Mouse (Mus musculus) limb, embryonic 14.5 days (tissue): Measurements from ENCODE around the gene Fam184a. TPM values are rescaled to one million over a fixed set of nuclear protein-coding genes. Genes with fewer than 3 reads are reported as not detected.

ENCODE experiments used
- ATAC-seq: fragments of 200-750 bp; cut with Nextera tagmentation; 2 replicates; pipeline ENCODE4 v1.8.0; 2017; ENCODE audit warnings: low read depth, moderate number of reproducible peaks, moderate TSS enrichment; ENCODE audit not compliant: low FRiP score
- DNase-seq: peaks from one replicate; pipeline ENCODE4 v3.0.0-alpha.2; 2015; ENCODE audit warnings: low spot score
- H3K27ac ChIP-seq: fragments of 300-500 bp; sonication (generic); replicated peaks from 2 replicates; pipeline ENCODE4 v1.5.1; 2014; ENCODE audit warnings: low read depth, mild to moderate bottlenecking, low read length, moderate library complexity, mixed read lengths
- H3K27me3 ChIP-seq: fragments of 300-500 bp; sonication (generic); 2 replicates; pipeline ENCODE4 v1.6.1; 2014; ENCODE audit warnings: low read length, mixed read lengths; ENCODE audit not compliant: control insufficient read depth, insufficient read depth
- H3K36me3 ChIP-seq: fragments of 300-500 bp; sonication (generic); 2 replicates; pipeline ENCODE4 v1.6.1; 2014; ENCODE audit warnings: mild to moderate bottlenecking, low read length, moderate library complexity, mixed read lengths; ENCODE audit not compliant: control insufficient read depth, insufficient read depth
- H3K4me1 ChIP-seq: fragments of 300-500 bp; sonication (generic); 2 replicates; pipeline ENCODE4 v1.6.1; 2014; ENCODE audit warnings: antibody characterized with exemption, low read length, mixed read lengths; ENCODE audit not compliant: control insufficient read depth, insufficient read depth
- H3K4me2 ChIP-seq: fragments of 300-500 bp; sonication (generic); replicated peaks from 2 replicates; pipeline ENCODE4 v1.6.1; 2014; ENCODE audit warnings: low read depth, mild to moderate bottlenecking, low read length, moderate library complexity; ENCODE audit not compliant: severe bottlenecking
- H3K4me3 ChIP-seq: fragments of 300-500 bp; sonication (generic); replicated peaks from 2 replicates; pipeline ENCODE4 v1.5.1; 2014; ENCODE audit warnings: low read length
- H3K9ac ChIP-seq: fragments of 300-500 bp; sonication (generic); 2 replicates; pipeline ENCODE4 v1.6.1; 2014; ENCODE audit warnings: mild to moderate bottlenecking, low read depth, low read length, moderate library complexity; ENCODE audit not compliant: severe bottlenecking
- H3K9me3 ChIP-seq: fragments of 300-500 bp; sonication (generic); 2 replicates; pipeline ENCODE4 v1.6.1; 2016; ENCODE audit warnings: low read length; ENCODE audit not compliant: control insufficient read depth
- POLR2A ChIP-seq: fragments of 200-500 bp; IDR thresholded peaks from 2 replicates; pipeline ENCODE4 v1.8.0; 2012; ENCODE audit warnings: inconsistent platforms, mild to moderate bottlenecking, moderate library complexity, borderline replicate concordance; ENCODE audit not compliant: insufficient read depth, insufficient read length; ENCODE audit errors: extremely low read depth
- WGBS: fragments of 180-500 bp; shearing (Covaris S2); extraction: QIAGEN DNeasy Blood & Tissue Kit; methylation state at CpG from one replicate; pipeline ENCODE4 v1.1.7; 2014; 5-methylcytosine and 5-hydroxymethylcytosine counted together
- polyA plus RNA-seq, 2 experiments: library from polyadenylated mRNA; depleted of rRNA in 1 of 2; stranded (reverse) in 1 of 2; unstranded in 1 of 2; fragments of >200 nt; fragmentation: Nextera tagmentation in 1 of 2; extraction: Ambion mirVana in 1 of 2; gene quantifications; 2 replicates each; pipeline versions ENCODE4 v1.2.1 to v1.2.3; 2012 to 2014

The Fam184a gene
- polyA plus RNA-seq, 2 experiments = 6.5 to 9.9 TPM

DNA sequence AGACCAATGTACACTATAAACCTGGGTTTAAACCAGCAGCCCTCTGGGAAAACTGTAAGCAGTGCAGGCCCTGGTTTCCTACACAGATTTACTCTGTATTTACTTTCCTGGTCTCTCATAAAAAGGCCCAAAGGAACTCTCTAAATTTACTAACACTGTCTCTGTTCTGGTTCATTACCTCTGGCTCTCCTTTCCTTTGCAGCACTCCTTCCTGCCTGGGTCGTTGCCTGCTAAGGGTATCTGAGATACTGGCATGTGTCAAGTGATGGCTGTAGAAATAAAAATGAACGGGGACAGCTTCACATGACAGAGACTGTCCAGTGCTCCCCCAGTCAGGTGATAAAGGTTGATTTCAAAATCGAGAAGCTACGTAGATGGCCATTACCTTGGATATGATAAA, 21.8 kb upstream of the Fam184a start:
- Histone ChIP-seq H3K4me1 (no peaks in the 10 kb centered on the region), H3K4me2 (no peak overlapping the region), H3K27ac (no peak overlapping the region), H3K27me3 (no peaks in the 10 kb centered on the region), H3K36me3 (no peaks in the 10 kb centered on the region), H3K9ac (no peak overlapping the region), H3K4me3 (no peak overlapping the region), H3K9me3 (no peaks in the 10 kb centered on the region)
- ATAC-seq (no peak), DNase-seq (no peak)
- 58% methylated on average over 4 of the region's 4 CpGs for WGBS
- TF ChIP-seq POLR2A = no peak

DNA sequence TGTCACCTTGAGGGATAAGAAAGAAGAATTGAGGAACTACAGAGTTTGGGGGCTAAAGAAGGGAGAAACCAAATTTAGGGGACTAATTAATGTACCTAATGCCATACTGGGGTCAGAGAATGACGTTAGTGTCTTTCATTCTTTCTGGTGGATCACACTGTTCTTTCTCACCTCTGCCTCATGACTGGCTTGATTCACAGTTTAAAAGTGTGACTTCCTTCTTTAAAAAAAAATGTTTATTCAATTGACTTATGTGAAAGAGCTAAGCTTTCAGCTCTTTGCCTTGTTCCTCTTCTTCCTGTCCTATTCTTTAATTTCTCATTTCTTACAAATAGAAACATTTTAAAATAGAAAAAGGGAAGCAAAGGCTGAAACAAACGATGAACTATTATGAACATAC, 20.6 kb upstream of the Fam184a start:
- H3K4me3 ChIP-seq = no peak overlapping the region
- ATAC-seq (no peak), DNase-seq (no peak)
- H3K9ac ChIP-seq = no peak overlapping the region
- H3K27ac ChIP-seq = no peak overlapping the region
- H3K4me1 ChIP-seq = no peaks in the 10 kb centered on the region
- no peak for TF ChIP-seq POLR2A
- H3K9me3 ChIP-seq = no peaks in the 10 kb centered on the region
- no peaks in the 10 kb centered on the region for H3K27me3 ChIP-seq
- H3K4me2 ChIP-seq = no peak overlapping the region
- H3K36me3 ChIP-seq = no peaks in the 10 kb centered on the region
- 67% methylated on average over 2 of the region's 2 CpGs for WGBS

DNA sequence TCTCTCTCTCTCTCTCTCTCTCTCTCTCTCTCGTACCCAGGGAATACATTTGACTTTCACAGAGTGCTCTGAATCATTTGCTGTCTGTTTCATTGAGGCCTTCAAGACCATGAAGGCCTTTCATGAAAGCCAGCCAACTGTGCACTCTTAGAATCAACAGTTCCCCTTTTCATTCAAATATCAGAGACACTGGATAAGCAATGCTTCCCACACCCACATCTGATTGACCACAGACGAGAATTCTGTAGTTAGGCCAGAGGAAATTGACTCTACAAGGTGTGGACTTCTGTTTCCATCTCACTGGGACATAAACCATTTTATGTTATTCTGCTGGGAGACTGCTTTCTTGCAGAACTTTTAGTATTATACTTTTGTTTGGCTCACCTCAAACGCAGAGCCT, 17.8 kb upstream of the Fam184a start:
- Histone ChIP-seq H3K4me2 (no peak overlapping the region), H3K27me3 (no peaks in the 10 kb centered on the region), H3K9me3 (no peaks in the 10 kb centered on the region), H3K9ac (no peak overlapping the region), H3K27ac (no peak overlapping the region), H3K4me1 (no peaks in the 10 kb centered on the region), H3K4me3 (no peak overlapping the region), H3K36me3 (no peaks in the 10 kb centered on the region)
- DNase-seq (no peak), ATAC-seq (no peak)
- 72% methylated on average over 3 of the region's 3 CpGs for WGBS
- TF ChIP-seq POLR2A = no peak

- Histone ChIP-seq H3K4me3 (no peak overlapping the region), H3K9ac (no peak overlapping the region), H3K4me2 (no peak overlapping the region), H3K9me3 (no peaks in the 10 kb centered on the region), H3K36me3 (no peaks in the 10 kb centered on the region), H3K27ac (no peak overlapping the region), H3K4me1 (no peaks in the 10 kb centered on the region), H3K27me3 (no peaks in the 10 kb centered on the region)
- 78% methylated on average over 4 of the region's 4 CpGs for WGBS
- no peak for ATAC-seq
- TF ChIP-seq POLR2A = no peak
- DNase-seq = no peak
Observed at GRCm38 (mm10) chr10:53765471-53765870, 14.5 kb upstream of the Fam184a start.

- H3K27ac ChIP-seq = no peak overlapping the region
- peaks cover 4% of the 10 kb centered on the region; the same call in 1 of the 2 replicates for H3K4me1 ChIP-seq
- H3K9ac ChIP-seq = no peak overlapping the region
- H3K4me3 ChIP-seq = no peak overlapping the region
- ATAC-seq (no peak), DNase-seq (no peak)
- no peaks in the 10 kb centered on the region for H3K36me3 ChIP-seq
- H3K4me2 ChIP-seq = no peak overlapping the region
- TF ChIP-seq POLR2A = no peak
- whole genome bisulfite sequencing = 75% methylated on average over 1 of the region's 1 CpGs
- no peaks in the 10 kb centered on the region for H3K9me3 ChIP-seq
- H3K27me3 ChIP-seq = no peaks in the 10 kb centered on the region
Observed at GRCm38 (mm10) chr10:53752723-53753122, 1.8 kb upstream of the Fam184a start.
